Mouse (Mus musculus): ENCODE measurements around the gene Olfr653. TPM values are rescaled to one million over a fixed set of nuclear protein-coding genes. Genes with fewer than 3 reads are reported as not detected.

Gene Olfr653
- total RNA-seq (2021): not detected

- DNase-seq: no peak
- intact Hi-C loops (cut with DNase I): no loop called here
These were observed at the start of gene Olfr653 for GRCm38 (mm10) chr7:104577014-104577413. Olfr653 (plus strand) TSS chr7:104577314.

DNA sequence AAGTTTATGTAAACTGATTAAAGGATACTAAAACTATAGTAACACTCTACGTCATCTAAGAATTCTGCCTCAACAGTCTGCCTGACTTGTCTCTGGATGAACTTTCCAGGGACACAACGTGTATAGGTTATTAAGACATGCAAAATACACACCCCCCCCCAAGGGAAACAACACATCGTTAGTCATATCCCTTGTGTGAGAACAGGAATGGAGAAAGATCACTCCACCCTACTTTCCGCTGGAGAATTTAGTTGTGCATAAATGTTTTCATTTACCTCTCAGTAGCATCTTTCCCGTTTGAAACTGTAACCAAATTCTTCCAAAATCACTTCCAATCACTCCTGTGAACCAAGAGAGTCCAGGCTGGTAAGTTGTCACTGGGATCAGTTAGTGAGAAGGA lies 27.3 kb upstream of the Olfr653 start, which contains the start of gene Olfr651:
TSS of gene Olfr651 (plus strand) at position 301 of the 400 bp plus-strand sequence.
- DNase-seq: no peak
- intact Hi-C loops (cut with DNase I): no loop called here

DNA sequence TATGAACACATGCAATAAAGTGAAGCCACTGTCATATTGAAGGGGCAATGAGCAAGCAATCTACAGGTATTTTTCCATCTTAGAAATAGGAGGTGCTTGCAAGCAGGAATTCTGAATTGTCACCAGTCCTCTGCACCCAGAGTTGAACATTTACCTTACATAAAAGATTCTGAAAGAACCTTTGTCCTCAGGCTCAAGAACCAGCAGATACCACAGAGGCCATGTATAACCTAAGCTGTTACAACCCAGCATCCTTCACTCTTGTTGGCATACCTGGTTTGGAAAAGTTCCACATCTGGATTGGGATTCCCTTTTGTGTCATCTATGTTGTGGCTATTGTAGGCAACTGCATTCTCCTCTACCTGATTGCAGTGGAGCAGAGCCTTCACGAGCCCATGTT lies 24.4 kb upstream of the Olfr653 start:
- no peak for DNase-seq
- intact Hi-C loops (cut with DNase I): no loop called here

GRCm38 (mm10) chr7:104560601-104561000 lies 16.5 kb upstream of the Olfr653 start, which contains the start of gene Olfr652:
Olfr652 (plus strand) TSS chr7:104560901.
- intact Hi-C loops (cut with DNase I): no loop called here
- DNase-seq: no peak

DNA sequence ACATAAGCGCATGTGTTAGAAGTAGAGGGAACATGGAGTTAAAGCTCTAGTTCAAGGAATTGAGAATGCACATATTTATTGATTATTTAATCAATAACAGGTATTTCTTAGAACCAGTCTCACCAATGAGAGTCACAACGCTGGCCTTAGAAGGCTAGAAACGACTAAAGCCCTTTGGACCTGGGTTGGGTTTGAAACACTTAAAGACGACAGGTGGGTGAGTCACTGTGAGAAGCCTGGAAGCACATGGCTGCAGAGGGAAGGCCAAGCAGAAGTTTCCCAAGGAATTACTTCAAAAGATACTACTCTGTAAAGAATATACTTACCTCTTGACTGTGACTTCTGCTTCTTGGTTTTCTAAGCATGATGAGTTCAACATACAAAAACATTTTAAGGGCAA lies 3.7 kb downstream of the Olfr653 start:
- intact Hi-C loops (cut with DNase I): no loop called here

GRCm38 (mm10) chr7:104581429-104581828 lies 4.3 kb downstream of the Olfr653 start:
- DNase-seq: no peak
- intact Hi-C loops (cut with DNase I): no loop called here

More for the DNA sequence above, 3.7 kb downstream of the Olfr653 start:
- DNase-seq: no peak

GRCm38 (mm10) chr7:104586725-104587124 lies 9.6 kb downstream of the Olfr653 start, which contains the start of gene Olfr654:
Olfr654 (plus strand) TSS chr7:104587025.
- intact Hi-C loops (cut with DNase I): no loop called here
- DNase-seq: no peak

GRCm38 (mm10) chr7:104588274-104588673 lies 11.2 kb downstream of the Olfr653 start:
- DNase-seq: no peak
- intact Hi-C loops (cut with DNase I): no loop called here

- intact Hi-C loops (cut with DNase I): no loop called here
- DNase-seq: no peak
These were observed 24.6 kb downstream of the Olfr653 start, which contains the start of gene Olfr655 for GRCm38 (mm10) chr7:104601679-104602078. Olfr655 (minus strand) TSS chr7:104601779.

DNA sequence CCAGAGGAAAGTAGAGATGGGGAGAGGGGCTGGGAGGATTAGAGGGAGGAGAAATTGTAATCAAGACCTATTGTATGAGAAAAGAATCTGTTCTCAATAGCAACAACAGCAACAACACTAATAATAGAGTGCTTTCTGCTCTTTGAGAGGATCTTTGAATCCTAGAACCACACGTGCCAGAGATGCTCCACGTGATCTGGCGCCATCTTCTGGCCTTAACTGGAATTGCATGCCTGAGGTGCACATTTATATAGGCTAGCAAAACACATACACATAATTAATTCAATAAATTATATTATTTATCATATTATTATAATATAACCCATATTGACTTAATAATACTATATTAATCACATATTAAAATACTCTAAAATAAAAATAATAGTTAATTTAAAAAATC lies 26.1 kb downstream of the Olfr653 start:
- DNase-seq: peak; percentile 7
- intact Hi-C loops (cut with DNase I): no loop called here

DNA sequence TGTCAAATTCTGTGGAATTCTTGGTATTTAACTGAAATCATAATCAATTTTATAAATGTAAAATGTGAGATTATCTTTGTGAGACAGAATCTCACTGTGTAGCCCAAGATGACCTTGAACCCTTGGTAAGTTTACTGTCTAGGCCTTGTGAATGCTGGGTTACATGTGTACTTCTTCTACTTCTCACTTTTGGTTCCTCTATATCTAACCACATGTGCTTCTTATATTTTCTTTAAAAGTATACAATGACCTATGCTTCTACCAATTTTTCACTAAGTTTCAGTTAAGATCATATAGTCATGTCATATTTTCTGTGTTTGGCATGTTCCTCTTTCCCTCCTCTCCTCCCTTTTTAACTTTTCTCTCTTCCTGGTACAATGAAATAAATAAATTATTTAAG lies 27.6 kb downstream of the Olfr653 start:
- intact Hi-C loops (cut with DNase I): no loop called here
- DNase-seq: no peak

DNA sequence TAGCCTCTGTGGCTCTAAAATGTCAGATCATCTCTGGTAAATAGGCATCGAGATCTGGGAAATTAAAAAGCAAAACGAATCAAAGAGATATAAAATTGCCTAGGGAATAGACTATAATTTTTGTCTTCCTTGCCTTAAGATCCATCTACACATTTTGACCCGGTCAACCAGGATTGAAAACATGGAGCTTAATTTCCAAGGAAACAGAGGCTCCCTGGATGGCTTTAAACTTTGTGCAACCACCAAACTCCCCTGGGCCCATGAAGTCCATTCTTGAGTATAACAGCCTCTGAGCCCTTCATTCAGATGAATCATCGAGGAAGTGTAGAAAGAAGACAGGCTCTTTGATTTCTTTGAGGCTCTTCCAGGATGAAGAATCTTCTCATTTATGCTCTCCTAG lies 36.5 kb downstream of the Olfr653 start, which contains the start of gene Olfr656:
TSS of gene Olfr656 (plus strand) at position 301 of the 400 bp plus-strand sequence.
- DNase-seq: no peak
- intact Hi-C loops (cut with DNase I): no loop called here

DNA sequence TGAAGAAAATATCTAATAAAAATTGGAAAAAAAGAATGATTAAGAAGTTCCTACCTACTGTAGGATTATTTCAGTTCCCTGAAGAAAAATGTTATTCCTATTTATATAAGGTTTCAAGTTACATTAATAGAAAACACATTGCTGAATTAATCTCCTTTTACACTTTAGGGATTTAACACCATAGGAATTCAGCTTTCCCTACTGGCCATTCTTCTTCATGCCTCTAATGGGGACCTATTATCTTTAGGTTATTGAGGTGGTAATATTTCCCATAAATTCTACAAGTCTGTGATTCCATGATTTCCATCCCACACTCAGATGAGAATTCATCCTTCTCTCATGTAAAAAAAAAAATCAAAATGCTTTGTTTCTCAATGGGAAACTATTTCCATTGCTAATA lies 47.4 kb downstream of the Olfr653 start, which contains the start of gene Olfr657:
TSS of gene Olfr657 (plus strand) at position 301 of the 400 bp plus-strand sequence.
- DNase-seq: no peak
- intact Hi-C loops (cut with DNase I): no loop called here

Other genes with a start within 250 kb of the Olfr653 start
- not detected for gene Trim34b, start 247.8 kb upstream of the Olfr653 start, total RNA-seq (2021)
- gene Trim12c, start 224.0 kb upstream of the Olfr653 start, total RNA-seq (2021): 1 to 10 TPM; 1.6 to 2.0 TPM
- gene Trim30b, start 207.4 kb upstream of the Olfr653 start, total RNA-seq (2021): not detected
- not detected for gene Trim30c, start 176.5 kb upstream of the Olfr653 start, total RNA-seq (2021)
- under 1 TPM; 0.52 to 0.56 TPM for gene Trim30a, start 112.1 kb upstream of the Olfr653 start, total RNA-seq (2021)
- under 1 TPM in 1 of 2 experiments, not detected in 1; 0.30 TPM for gene Trim30d, start 69.5 kb upstream of the Olfr653 start, total RNA-seq (2021)
- not detected for gene Olfr651, start 27.2 kb upstream of the Olfr653 start, total RNA-seq (2021)
- gene Olfr652, start 16.4 kb upstream of the Olfr653 start, total RNA-seq (2021): not detected
- gene Olfr654, start 9.7 kb downstream of the Olfr653 start, total RNA-seq (2021): not detected
- gene Olfr655, start 24.5 kb downstream of the Olfr653 start, total RNA-seq (2021): not detected
- under 1 TPM in 1 of 2 experiments, not detected in 1; 0.08 TPM for gene Olfr656, start 36.6 kb downstream of the Olfr653 start, total RNA-seq (2021)
- not detected for gene Olfr657, start 47.5 kb downstream of the Olfr653 start, total RNA-seq (2021)
- gene Olfr658, start 70.0 kb downstream of the Olfr653 start, total RNA-seq (2021): not detected
- gene Olfr659, start 89.4 kb downstream of the Olfr653 start, total RNA-seq (2021): not detected
- gene Olfr661, start 109.2 kb downstream of the Olfr653 start, total RNA-seq (2021): not detected
- gene Usp17le, start 200.2 kb downstream of the Olfr653 start, total RNA-seq (2021): not detected